Mouse (Mus musculus) left cerebral cortex, postnatal 10 days (tissue): ENCODE data around the gene Gdap2. TPM values are rescaled to one million over a fixed set of nuclear protein-coding genes. Genes with fewer than 3 reads are reported as not detected.

Source experiments
- DNase-seq, 2 experiments: peaks; one replicate each; pipeline ENCODE4 v3.0.0; 2021 to 2022; ENCODE audit warnings: low spot score in 2 of 2, mixed read lengths in 1 of 2; ENCODE audit errors: extremely low spot score in 1 of 2
- intact Hi-C: fragments of 180-260 bp; cut with DNase I; formaldehyde crosslinking; loops from one replicate; pipeline ENCODE4 v1.15.1; 2025
- total RNA-seq, 2 experiments: library from RNA; stranded (reverse); gene quantifications; 2 replicates each; pipeline ENCODE4 v1.2.3; 2021

Gene Gdap2
- total RNA-seq, result 10 to 100 TPM; 29.1 to 33.3 TPM

GRCm38 (mm10) chr3:100162315-100163105 is at the start of gene Gdap2, which contains the start of gene Wdr3:
Gene Gdap2 (plus strand): TSS chr3:100162381.
Gene Wdr3 (minus strand): TSS chr3:100162407.
- peak; percentile 95 to 96 for DNase-seq
- intact Hi-C loops, result no loop called here

GRCm38 (mm10) chr3:100118681-100119080 is 43.5 kb upstream of the Gdap2 start:
- intact Hi-C loops, result no loop called here
- DNase-seq, result no peak

- no peak for DNase-seq
- intact Hi-C loops, result no loop called here
These were observed 40.2 kb upstream of the Gdap2 start for GRCm38 (mm10) chr3:100121961-100122360.

GRCm38 (mm10) chr3:100122445-100122844 is 39.7 kb upstream of the Gdap2 start:
- no peak for DNase-seq
- intact Hi-C loops, result no loop called here

GRCm38 (mm10) chr3:100160682-100161445 is 1.3 kb upstream of the Gdap2 start:
- intact Hi-C loops, result no loop called here

GRCm38 (mm10) chr3:100161665-100162314 is 391 bp upstream of the Gdap2 start:
- no peak for DNase-seq
- intact Hi-C loops, result no loop called here

More at GRCm38 (mm10) chr3:100160682-100161445, 1.3 kb upstream of the Gdap2 start:
- DNase-seq, result no peak

GRCm38 (mm10) chr3:100163556-100163955 is 1.4 kb downstream of the Gdap2 start:
- DNase-seq, result no peak
- intact Hi-C loops, result no loop called here

GRCm38 (mm10) chr3:100164991-100165390 is 2.8 kb downstream of the Gdap2 start:
- no peak for DNase-seq

GRCm38 (mm10) chr3:100176031-100176430 is 13.8 kb downstream of the Gdap2 start:
- intact Hi-C loops, result no loop called here
- DNase-seq, result no peak

More at GRCm38 (mm10) chr3:100164991-100165390, 2.8 kb downstream of the Gdap2 start:
- intact Hi-C loops, result no loop called here

GRCm38 (mm10) chr3:100180471-100180870 is 18.3 kb downstream of the Gdap2 start:
- DNase-seq, result no peak
- intact Hi-C loops, result loop anchor here (5.0 kb wide), 1 partner anchor 33 kb away; no protein-coding TSS in a partner anchor

- intact Hi-C loops, result no loop called here
- DNase-seq, result peak; percentile 54 to 82
These were observed 27.3 kb downstream of the Gdap2 start for GRCm38 (mm10) chr3:100189444-100189843.

- intact Hi-C loops, result loop anchor here (5.0 kb wide), 1 partner anchor 377 kb away; no protein-coding TSS in a partner anchor
- no peak for DNase-seq
These were observed 27.7 kb downstream of the Gdap2 start for GRCm38 (mm10) chr3:100189861-100190260.

GRCm38 (mm10) chr3:100194210-100194609 is 32.0 kb downstream of the Gdap2 start:
- DNase-seq, result no peak
- intact Hi-C loops, result loop anchor here (5.0 kb wide), 1 partner anchor 373 kb away; no protein-coding TSS in a partner anchor

- no peak for DNase-seq
- intact Hi-C loops, result loop anchor here (5.0 kb wide), 1 partner anchor 49 kb away; no protein-coding TSS in a partner anchor
These were observed 39.4 kb downstream of the Gdap2 start for GRCm38 (mm10) chr3:100201554-100201953.

GRCm38 (mm10) chr3:100206973-100207372 is 44.8 kb downstream of the Gdap2 start:
- intact Hi-C loops, result no loop called here
- no peak for DNase-seq

- intact Hi-C loops, result no loop called here
- no peak for DNase-seq
These were observed 53.3 kb downstream of the Gdap2 start for GRCm38 (mm10) chr3:100215469-100215868.

GRCm38 (mm10) chr3:100225326-100225959 is 63.3 kb downstream of the Gdap2 start:
- intact Hi-C loops, result no loop called here
- no peak for DNase-seq

- intact Hi-C loops, result no loop called here
These were observed 65.3 kb downstream of the Gdap2 start for GRCm38 (mm10) chr3:100227509-100227908.

GRCm38 (mm10) chr3:100228981-100229380 is 66.8 kb downstream of the Gdap2 start:
- no peak for DNase-seq
- intact Hi-C loops, result no loop called here

More at GRCm38 (mm10) chr3:100227509-100227908, 65.3 kb downstream of the Gdap2 start:
- DNase-seq, result no peak
